Mouse (Mus musculus): ENCODE measurements at regions not wholly inside any gene's neighbourhood (a gene's known extent, or its start where the extent isn't known, plus 50 kb on each side); places are given as distances from the start of the nearest gene placed in this dataset.

DNA sequence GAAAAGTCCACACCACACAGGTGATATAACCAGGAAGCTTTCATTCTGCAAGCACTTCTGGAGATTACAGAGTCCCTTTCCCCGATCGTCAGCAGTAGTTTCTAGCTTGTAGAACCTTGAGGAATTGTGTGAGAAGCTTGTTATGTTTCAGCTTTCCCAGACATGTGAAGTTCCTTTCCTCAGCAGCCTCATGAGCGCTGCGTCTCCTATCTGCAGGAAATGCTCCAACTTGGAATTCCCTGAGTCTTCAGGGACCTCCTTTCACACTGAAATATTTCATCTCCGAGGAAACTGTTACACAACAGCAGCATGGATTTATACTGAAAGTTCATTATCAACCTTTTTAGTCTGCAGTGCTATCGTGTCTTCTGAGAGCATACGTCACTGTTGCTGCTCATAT, 742.4 kb upstream of the Slit2 start:
- WGBS, result 51% methylated on average over 7 of the region's 7 CpGs
- DNase-seq, result no peak
- Histone ChIP-seq H3K27me3 (ENCODE audit: control insufficient read depth, insufficient read depth, low read length) (no peaks in the 10 kb centered on the region), H3K4me3 (replicated peaks; ENCODE audit: insufficient read depth, low read depth, low read length) (no peak overlapping the region), H3K27ac (ENCODE audit: insufficient read depth, low read length) (no peak overlapping the region), H3K4me1 (ENCODE audit: control insufficient read depth, insufficient read depth, low read length) (no peaks in the 10 kb centered on the region)
- TF ChIP-seq CTCF (IDR thresholded peaks at IDR 0.05; ENCODE audit: borderline replicate concordance, insufficient read depth, low read depth, low read length) (no peak), POLR2A (IDR thresholded peaks at IDR 0.05; ENCODE audit: borderline replicate concordance, insufficient read depth, low read length) (no peak)

DNA sequence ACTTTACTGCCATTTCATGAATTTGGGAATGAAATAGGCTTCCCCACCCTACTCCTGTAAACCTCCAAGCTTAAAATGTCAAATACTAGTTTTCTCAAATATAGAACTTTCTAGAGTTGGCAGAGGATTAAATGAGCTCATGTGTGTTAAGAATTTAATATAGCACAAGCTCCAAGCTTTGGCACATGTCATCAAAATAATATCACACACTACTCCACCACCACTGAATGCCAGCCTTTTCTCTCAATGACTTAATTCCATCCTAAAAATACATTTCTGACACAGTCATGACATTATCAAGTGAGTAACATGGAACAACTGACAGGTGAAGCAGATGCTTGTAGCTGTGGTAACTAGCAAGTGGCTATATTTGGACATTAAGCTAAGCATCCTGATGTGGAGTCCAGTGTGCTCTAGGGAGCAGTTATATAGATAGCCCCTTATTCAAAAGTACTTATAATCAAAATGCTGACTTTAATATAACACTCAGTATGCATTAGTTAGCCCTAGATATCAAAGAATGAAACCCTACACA, 728.0 kb upstream of the Slit2 start:
- H3K4me1 ChIP-seq (ENCODE audit: control insufficient read depth, insufficient read depth, low read length), result no peaks in the 10 kb centered on the region
- H3K27me3 ChIP-seq (ENCODE audit: control insufficient read depth, insufficient read depth, low read length), result no peaks in the 10 kb centered on the region
- no peak overlapping the region for H3K27ac ChIP-seq (ENCODE audit: insufficient read depth, low read length)
- no peak for DNase-seq
- no peak overlapping the region for H3K4me3 ChIP-seq (replicated peaks; ENCODE audit: insufficient read depth, low read depth, low read length)
- TF ChIP-seq POLR2A (IDR thresholded peaks at IDR 0.05; ENCODE audit: borderline replicate concordance, insufficient read depth, low read length) (no peak), CTCF (IDR thresholded peaks at IDR 0.05; ENCODE audit: borderline replicate concordance, insufficient read depth, low read depth, low read length) (no peak)

DNA sequence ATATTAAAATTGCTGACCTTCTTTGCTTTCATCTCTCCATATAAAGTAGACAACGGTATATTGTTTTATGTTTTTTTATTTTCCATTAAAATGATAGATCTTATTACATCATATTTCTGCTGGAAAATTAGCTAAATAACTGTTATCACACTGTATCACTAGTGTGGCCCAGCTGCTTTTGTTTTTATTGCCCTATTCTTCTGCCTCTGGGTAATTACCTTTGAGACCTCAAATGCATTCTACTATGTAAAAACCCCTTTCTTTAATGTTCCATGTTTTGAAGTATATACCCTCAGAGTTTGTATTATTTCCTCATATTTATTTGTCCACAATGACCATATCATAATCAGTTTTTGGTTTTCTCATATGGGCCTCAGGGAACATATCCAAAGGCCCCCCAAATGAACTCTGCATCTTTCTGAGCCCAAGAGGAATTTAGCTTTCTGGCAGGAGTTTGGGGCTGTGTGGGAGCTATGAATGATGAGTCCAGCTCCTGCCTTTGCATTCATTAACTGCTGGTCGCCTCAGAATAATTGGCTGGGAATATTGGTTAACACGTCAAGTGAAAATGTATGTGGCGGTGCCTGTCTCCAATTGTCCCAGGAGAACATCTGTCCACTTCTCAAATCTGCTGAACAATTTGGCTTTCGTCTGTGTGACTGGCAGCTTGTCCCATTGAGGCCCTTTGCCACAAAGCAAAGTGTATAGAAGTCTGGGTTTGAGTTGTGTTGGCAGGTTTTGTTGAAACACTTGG, 721.1 kb upstream of the Slit2 start:
- Histone ChIP-seq H3K27ac (ENCODE audit: insufficient read depth, low read length) (no peak overlapping the region), H3K4me3 (replicated peaks; ENCODE audit: insufficient read depth, low read depth, low read length) (no peak overlapping the region), H3K4me1 (ENCODE audit: control insufficient read depth, insufficient read depth, low read length) (no peaks in the 10 kb centered on the region), H3K27me3 (ENCODE audit: control insufficient read depth, insufficient read depth, low read length) (no peaks in the 10 kb centered on the region)
- no peak for DNase-seq
- TF ChIP-seq POLR2A (IDR thresholded peaks at IDR 0.05; ENCODE audit: borderline replicate concordance, insufficient read depth, low read length) (no peak), CTCF (IDR thresholded peaks at IDR 0.05; ENCODE audit: borderline replicate concordance, insufficient read depth, low read depth, low read length) (no peak)
- WGBS, result 24% methylated on average over 5 of the region's 5 CpGs

DNA sequence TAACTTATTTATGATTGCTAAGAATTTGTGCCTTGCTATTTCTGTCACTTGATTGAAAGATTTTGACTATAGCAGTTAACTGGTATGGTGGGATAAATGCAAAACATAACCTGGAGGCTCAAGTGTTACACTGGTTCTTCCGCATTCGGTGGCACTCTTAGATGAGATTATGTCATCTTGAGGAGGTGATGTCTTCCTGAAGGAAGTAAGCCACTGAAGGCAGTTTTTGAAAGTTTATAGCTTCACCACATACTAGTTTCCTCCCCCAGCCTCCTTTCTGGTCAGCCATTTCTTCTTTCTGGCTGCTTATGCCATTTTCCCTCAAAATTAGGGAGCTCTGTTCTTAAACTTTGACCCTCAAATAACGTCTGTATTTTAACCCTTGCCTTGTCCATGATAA, 710.3 kb upstream of the Slit2 start:
- no peaks in the 10 kb centered on the region for H3K4me1 ChIP-seq (ENCODE audit: control insufficient read depth, insufficient read depth, low read length)
- no peak for TF ChIP-seq CTCF (IDR thresholded peaks at IDR 0.05; ENCODE audit: borderline replicate concordance, insufficient read depth, low read depth, low read length)
- no peak for TF ChIP-seq POLR2A (IDR thresholded peaks at IDR 0.05; ENCODE audit: borderline replicate concordance, insufficient read depth, low read length)
- DNase-seq, result no peak
- no peak overlapping the region for H3K27ac ChIP-seq (ENCODE audit: insufficient read depth, low read length)
- 83% methylated on average over 3 of the region's 3 CpGs for WGBS
- no peaks in the 10 kb centered on the region; the same call in 1 of the 2 replicates for H3K27me3 ChIP-seq (ENCODE audit: control insufficient read depth, insufficient read depth, low read length)
- H3K4me3 ChIP-seq (replicated peaks; ENCODE audit: insufficient read depth, low read depth, low read length), result no peak overlapping the region

DNA sequence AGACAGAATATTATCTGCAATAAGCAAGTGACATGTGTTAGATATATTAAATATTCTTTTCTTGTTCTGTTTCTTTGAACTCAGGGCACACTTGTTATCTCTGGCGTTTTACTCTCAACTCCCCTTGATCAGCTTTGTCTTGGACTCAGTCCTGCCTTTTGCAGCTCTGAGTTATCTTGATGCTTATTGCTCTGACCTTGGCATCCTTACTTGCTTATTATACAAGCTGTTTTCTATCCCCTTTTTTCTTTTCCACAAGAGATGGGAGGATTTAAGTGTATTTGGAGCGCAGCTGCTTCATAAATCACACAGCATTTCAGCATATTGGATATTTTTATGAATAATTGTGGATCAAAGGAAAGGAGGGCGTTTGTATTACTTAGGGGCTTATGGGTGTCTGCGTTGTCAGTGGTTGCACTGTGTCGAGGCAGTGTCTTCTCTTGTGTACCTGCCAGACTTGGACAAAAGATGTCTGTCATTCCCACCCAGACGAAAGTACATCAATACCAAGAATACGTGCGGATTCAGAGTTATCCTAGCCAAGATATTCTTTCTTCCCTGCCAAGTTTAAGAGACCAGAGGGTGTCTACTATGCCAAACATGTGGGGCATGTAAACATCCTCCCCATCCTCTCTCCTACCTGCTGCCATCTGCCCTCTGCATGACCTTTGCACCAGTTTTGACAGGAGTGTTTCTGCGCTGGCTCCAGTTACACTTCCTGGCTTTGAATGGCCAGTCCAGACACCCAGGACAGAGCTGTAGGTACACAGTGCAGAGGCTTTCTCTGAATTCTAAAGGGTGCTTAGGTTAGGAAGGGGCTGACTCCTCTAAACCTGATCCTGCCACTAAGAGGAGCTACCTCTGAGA, 709.3 kb upstream of the Slit2 start:
- WGBS, result 25% methylated on average over 9 of the region's 9 CpGs
- Histone ChIP-seq H3K27ac (ENCODE audit: insufficient read depth, low read length) (no peak overlapping the region), H3K4me1 (ENCODE audit: control insufficient read depth, insufficient read depth, low read length) (no peaks in the 10 kb centered on the region), H3K27me3 (ENCODE audit: control insufficient read depth, insufficient read depth, low read length) (no peaks in the 10 kb centered on the region; the same call in 1 of the 2 replicates), H3K4me3 (replicated peaks; ENCODE audit: insufficient read depth, low read depth, low read length) (no peak overlapping the region)
- no peak for DNase-seq
- TF ChIP-seq CTCF (IDR thresholded peaks at IDR 0.05; ENCODE audit: borderline replicate concordance, insufficient read depth, low read depth, low read length) (no peak), POLR2A (IDR thresholded peaks at IDR 0.05; ENCODE audit: borderline replicate concordance, insufficient read depth, low read length) (no peak)

DNA sequence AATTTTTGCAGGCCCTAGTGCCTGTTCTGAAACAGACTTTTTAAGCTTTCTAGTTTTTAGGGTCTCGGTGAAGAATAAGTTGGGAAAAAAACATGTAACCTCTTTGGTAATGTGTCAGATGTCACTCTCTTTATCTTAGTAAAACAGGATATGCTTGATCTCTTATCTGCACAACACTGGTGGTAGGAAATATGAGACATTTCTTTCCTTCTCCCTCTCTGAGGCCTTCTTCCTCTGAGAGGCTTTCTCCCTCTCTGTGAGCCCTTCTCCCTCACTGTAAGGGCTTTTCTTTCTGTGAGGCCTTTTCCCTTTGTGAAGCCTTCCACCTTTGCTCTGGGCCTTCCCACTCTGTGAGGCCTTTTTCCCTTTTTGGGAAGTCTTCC, 708.7 kb upstream of the Slit2 start:
- WGBS, result 93% methylated on average over 1 of the region's 1 CpGs
- TF ChIP-seq CTCF (IDR thresholded peaks at IDR 0.05; ENCODE audit: borderline replicate concordance, insufficient read depth, low read depth, low read length) (no peak), POLR2A (IDR thresholded peaks at IDR 0.05; ENCODE audit: borderline replicate concordance, insufficient read depth, low read length) (no peak)
- H3K4me1 ChIP-seq (ENCODE audit: control insufficient read depth, insufficient read depth, low read length), result no peaks in the 10 kb centered on the region
- no peak overlapping the region for H3K27ac ChIP-seq (ENCODE audit: insufficient read depth, low read length)
- H3K27me3 ChIP-seq (ENCODE audit: control insufficient read depth, insufficient read depth, low read length), result no peaks in the 10 kb centered on the region; the same call in 1 of the 2 replicates
- DNase-seq, result no peak
- no peak overlapping the region for H3K4me3 ChIP-seq (replicated peaks; ENCODE audit: insufficient read depth, low read depth, low read length)

DNA sequence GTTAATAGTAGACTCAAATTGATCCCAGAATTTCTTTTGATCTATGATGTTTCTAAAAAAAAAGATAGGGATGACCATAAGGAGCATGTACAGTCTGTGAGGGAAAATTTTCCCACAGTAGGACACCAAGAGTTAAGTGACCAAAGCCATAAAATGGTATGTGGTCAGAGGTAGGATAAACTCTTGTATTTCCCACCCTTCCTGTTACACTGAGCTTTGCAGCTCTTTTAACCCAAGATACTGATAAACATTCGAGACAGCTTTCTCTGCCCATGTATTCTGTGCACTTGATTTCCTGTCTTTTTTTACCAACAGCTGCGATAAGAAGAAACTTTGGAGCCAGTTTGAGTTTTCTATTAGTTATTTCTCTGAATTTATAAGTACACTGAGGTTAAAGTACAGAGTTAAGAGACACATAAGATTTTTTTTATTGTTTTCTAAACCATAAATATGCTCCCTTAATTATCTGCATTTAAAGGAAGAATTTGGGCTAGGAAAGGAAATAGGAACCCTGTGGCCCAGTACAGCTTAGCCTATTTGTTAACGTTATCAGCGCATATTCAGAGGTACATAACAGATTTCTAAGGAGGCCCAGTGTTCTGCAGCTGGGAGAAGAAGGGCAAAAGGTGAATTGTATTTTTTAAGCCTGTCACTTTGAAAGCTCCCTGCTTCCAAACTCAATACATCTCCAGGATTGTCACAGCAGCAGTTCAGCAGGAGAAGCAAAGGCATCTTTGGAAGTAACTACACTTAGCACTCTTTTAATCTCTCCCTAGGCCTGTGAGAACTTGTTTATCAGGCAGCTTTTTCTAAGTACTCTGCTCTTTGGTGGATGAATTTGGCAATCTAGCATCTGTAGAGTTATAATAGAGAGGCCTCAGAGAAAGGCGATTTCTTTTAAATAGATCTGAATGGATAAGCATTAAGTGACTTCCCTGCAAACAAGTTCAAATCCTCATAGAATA, 706.4 kb upstream of the Slit2 start:
- WGBS, result 68% methylated on average over 5 of the region's 5 CpGs
- H3K4me1 ChIP-seq (ENCODE audit: control insufficient read depth, insufficient read depth, low read length), result no peaks in the 10 kb centered on the region
- TF ChIP-seq CTCF (IDR thresholded peaks at IDR 0.05; ENCODE audit: borderline replicate concordance, insufficient read depth, low read depth, low read length), result no peak
- TF ChIP-seq POLR2A (IDR thresholded peaks at IDR 0.05; ENCODE audit: borderline replicate concordance, insufficient read depth, low read length), result no peak

More for the DNA sequence above, 706.4 kb upstream of the Slit2 start:
- no peak overlapping the region for H3K27ac ChIP-seq (ENCODE audit: insufficient read depth, low read length)
- no peak for DNase-seq
- no peak overlapping the region for H3K4me3 ChIP-seq (replicated peaks; ENCODE audit: insufficient read depth, low read depth, low read length)
- no peaks in the 10 kb centered on the region; the same call in 1 of the 2 replicates for H3K27me3 ChIP-seq (ENCODE audit: control insufficient read depth, insufficient read depth, low read length)
